Mouse (Mus musculus): ENCODE results near the gene Gm13283. TPM values are rescaled to one million over a fixed set of nuclear protein-coding genes. Genes with fewer than 3 reads are reported as not detected.
"Not testable (repeated sequence)": the region's sequence is repeated elsewhere in the genome, so short reads cannot be mapped to it uniquely, and the experiment has no call there.

The Gm13283 gene
- total and polyA plus RNA-seq, 2 experiments from 2014 or later, result not detected

GRCm38 (mm10) chr4:88805231-88805630, 45.3 kb downstream of the Gm13283 start, which contains the start of gene Gm13288:
Gene Gm13288, plus strand, starts transcription at chr4:88805531.
- H3K4me1 ChIP-seq (ENCODE audit: insufficient read depth, low read length); H3K27ac ChIP-seq (ENCODE audit: low read depth, low read length); H3K9ac ChIP-seq (replicated peaks; ENCODE audit: low read length, poor library complexity, severe bottlenecking); H3K36me3 ChIP-seq (ENCODE audit: insufficient read depth, low read length); ATAC-seq (ENCODE audit: low FRiP score); DNase-seq (ENCODE audit: low spot score); H3K4me3 ChIP-seq (ENCODE audit: low read depth, low read length); H3K27me3 ChIP-seq (ENCODE audit: insufficient read depth, low read length); H3K9me3 ChIP-seq (ENCODE audit: low read length): not testable (repeated sequence)
- peak within 1 kb of the TSS; percentile 35 for H3K4me2 ChIP-seq (ENCODE audit: low read depth, low read length, poor library complexity, severe bottlenecking)
- WGBS, result no CpG with 5 or more reads among the region's 8 CpGs

GRCm38 (mm10) chr4:88805761-88806160, 45.8 kb downstream of the Gm13283 start:
- peak; percentile 14; the same call in 1 of the 2 replicates for TF ChIP-seq CTCF (IDR thresholded peaks at IDR 0.05)
- peak overlapping the region; percentile 35 for H3K4me2 ChIP-seq (ENCODE audit: low read depth, low read length, poor library complexity, severe bottlenecking)
- DNase-seq (ENCODE audit: low spot score); H3K4me3 ChIP-seq (ENCODE audit: low read depth, low read length); H3K27me3 ChIP-seq (ENCODE audit: insufficient read depth, low read length); H3K9me3 ChIP-seq (ENCODE audit: low read length); H3K9ac ChIP-seq (replicated peaks; ENCODE audit: low read length, poor library complexity, severe bottlenecking); ATAC-seq (ENCODE audit: low FRiP score); H3K27ac ChIP-seq (ENCODE audit: low read depth, low read length); H3K36me3 ChIP-seq (ENCODE audit: insufficient read depth, low read length); H3K4me1 ChIP-seq (ENCODE audit: insufficient read depth, low read length): not testable (repeated sequence)
- no CpG with 5 or more reads among the region's 34 CpGs for WGBS

Other genes with a start within 250 kb of the Gm13283 start
Only the 30 nearest of the 32 such genes appear.
- gene Ifna14, start 188.3 kb upstream of the Gm13283 start, total RNA-seq (2014; rRNA removed), result not detected in 2 replicates
- not detected in 2 replicates for gene Ifna14, start 188.3 kb upstream of the Gm13283 start, polyA plus RNA-seq (2015; fragmentation: Nextera tagmentation; extraction: Ambion mirVana)
- gene Ifna9, start 167.7 kb upstream of the Gm13283 start, total RNA-seq (2014; rRNA removed), result not detected in 2 replicates
- gene Ifna9, start 167.7 kb upstream of the Gm13283 start, polyA plus RNA-seq (2015; fragmentation: Nextera tagmentation; extraction: Ambion mirVana), result not detected in 2 replicates
- not detected in 2 replicates for gene Ifna12, start 156.7 kb upstream of the Gm13283 start, total RNA-seq (2014; rRNA removed)
- not detected in 2 replicates for gene Ifna12, start 156.7 kb upstream of the Gm13283 start, polyA plus RNA-seq (2015; fragmentation: Nextera tagmentation; extraction: Ambion mirVana)
- not detected in 2 replicates for gene C87499, start 125.7 kb upstream of the Gm13283 start, total RNA-seq (2014; rRNA removed)
- gene C87499, start 125.7 kb upstream of the Gm13283 start, polyA plus RNA-seq (2015; fragmentation: Nextera tagmentation; extraction: Ambion mirVana), result not detected in 2 replicates
- not detected in 2 replicates for gene Ifna13, start 115.7 kb upstream of the Gm13283 start, total RNA-seq (2014; rRNA removed)
- not detected in 2 replicates for gene Ifna13, start 115.7 kb upstream of the Gm13283 start, polyA plus RNA-seq (2015; fragmentation: Nextera tagmentation; extraction: Ambion mirVana)
- gene Ifna16, start 83.2 kb upstream of the Gm13283 start, total RNA-seq (2014; rRNA removed), result not detected in 2 replicates
- not detected in 2 replicates for gene Ifna16, start 83.2 kb upstream of the Gm13283 start, polyA plus RNA-seq (2015; fragmentation: Nextera tagmentation; extraction: Ambion mirVana)
- not detected in 2 replicates for gene Ifna2, start 76.2 kb upstream of the Gm13283 start, total RNA-seq (2014; rRNA removed)
- not detected in 2 replicates for gene Ifna2, start 76.2 kb upstream of the Gm13283 start, polyA plus RNA-seq (2015; fragmentation: Nextera tagmentation; extraction: Ambion mirVana)
- not detected in 2 replicates for gene Ifnab, start 68.8 kb upstream of the Gm13283 start, total RNA-seq (2014; rRNA removed)
- gene Ifnab, start 68.8 kb upstream of the Gm13283 start, polyA plus RNA-seq (2015; fragmentation: Nextera tagmentation; extraction: Ambion mirVana), result not detected in 2 replicates
- gene Gm26566, start 38.3 kb upstream of the Gm13283 start, total RNA-seq (2014; rRNA removed), result 0.71 TPM in 1 of 2 replicates, not detected in the other
- 0.49 and 1.3 TPM in 2 replicates for gene Gm26566, start 38.3 kb upstream of the Gm13283 start, polyA plus RNA-seq (2015; fragmentation: Nextera tagmentation; extraction: Ambion mirVana)
- 148 and 172 TPM in 2 replicates for gene Klhl9, start 37.7 kb upstream of the Gm13283 start, total RNA-seq (2014; rRNA removed)
- gene Klhl9, start 37.7 kb upstream of the Gm13283 start, polyA plus RNA-seq (2015; fragmentation: Nextera tagmentation; extraction: Ambion mirVana), result 77.6 and 82.5 TPM in 2 replicates
- gene Gm13271, start 5.3 kb upstream of the Gm13283 start, total RNA-seq (2014; rRNA removed), result not detected in 2 replicates
- not detected in 2 replicates for gene Gm13271, start 5.3 kb upstream of the Gm13283 start, polyA plus RNA-seq (2015; fragmentation: Nextera tagmentation; extraction: Ambion mirVana)
- gene Gm13290, start 13.7 kb downstream of the Gm13283 start, total RNA-seq (2014; rRNA removed), result not detected in 2 replicates
- gene Gm13290, start 13.7 kb downstream of the Gm13283 start, polyA plus RNA-seq (2015; fragmentation: Nextera tagmentation; extraction: Ambion mirVana), result not detected in 2 replicates
- gene Gm13289, start 16.8 kb downstream of the Gm13283 start, total RNA-seq (2014; rRNA removed), result not detected in 2 replicates
- gene Gm13289, start 16.8 kb downstream of the Gm13283 start, polyA plus RNA-seq (2015; fragmentation: Nextera tagmentation; extraction: Ambion mirVana), result not detected in 2 replicates
- not detected in 2 replicates for gene Gm13272, start 19.7 kb downstream of the Gm13283 start, total RNA-seq (2014; rRNA removed)
- gene Gm13272, start 19.7 kb downstream of the Gm13283 start, polyA plus RNA-seq (2015; fragmentation: Nextera tagmentation; extraction: Ambion mirVana), result not detected in 2 replicates
- gene Ifnz, start 22.0 kb downstream of the Gm13283 start, total RNA-seq (2014; rRNA removed), result not detected in 2 replicates
- gene Ifnz, start 22.0 kb downstream of the Gm13283 start, polyA plus RNA-seq (2015; fragmentation: Nextera tagmentation; extraction: Ambion mirVana), result not detected in 2 replicates
- not detected in 2 replicates for gene Gm13276, start 25.6 kb downstream of the Gm13283 start, total RNA-seq (2014; rRNA removed)
- not detected in 2 replicates for gene Gm13276, start 25.6 kb downstream of the Gm13283 start, polyA plus RNA-seq (2015; fragmentation: Nextera tagmentation; extraction: Ambion mirVana)
- not detected in 2 replicates for gene Gm13277, start 28.5 kb downstream of the Gm13283 start, total RNA-seq (2014; rRNA removed)
- not detected in 2 replicates for gene Gm13277, start 28.5 kb downstream of the Gm13283 start, polyA plus RNA-seq (2015; fragmentation: Nextera tagmentation; extraction: Ambion mirVana)
- gene Gm13278, start 31.4 kb downstream of the Gm13283 start, total RNA-seq (2014; rRNA removed), result not detected in 2 replicates
- not detected in 2 replicates for gene Gm13278, start 31.4 kb downstream of the Gm13283 start, polyA plus RNA-seq (2015; fragmentation: Nextera tagmentation; extraction: Ambion mirVana)
- gene Gm13275, start 34.4 kb downstream of the Gm13283 start, total RNA-seq (2014; rRNA removed), result not detected in 2 replicates
- gene Gm13275, start 34.4 kb downstream of the Gm13283 start, polyA plus RNA-seq (2015; fragmentation: Nextera tagmentation; extraction: Ambion mirVana), result not detected in 2 replicates
- not detected in 2 replicates for gene Gm13279, start 37.3 kb downstream of the Gm13283 start, total RNA-seq (2014; rRNA removed)
- gene Gm13279, start 37.3 kb downstream of the Gm13283 start, polyA plus RNA-seq (2015; fragmentation: Nextera tagmentation; extraction: Ambion mirVana), result not detected in 2 replicates
- not detected in 2 replicates for gene Gm13285, start 39.5 kb downstream of the Gm13283 start, total RNA-seq (2014; rRNA removed)
- not detected in 2 replicates for gene Gm13285, start 39.5 kb downstream of the Gm13283 start, polyA plus RNA-seq (2015; fragmentation: Nextera tagmentation; extraction: Ambion mirVana)
- not detected in 2 replicates for gene Gm13287, start 43.1 kb downstream of the Gm13283 start, total RNA-seq (2014; rRNA removed)
- gene Gm13287, start 43.1 kb downstream of the Gm13283 start, polyA plus RNA-seq (2015; fragmentation: Nextera tagmentation; extraction: Ambion mirVana), result not detected in 2 replicates
- not detected in 2 replicates for gene Gm13288, start 45.4 kb downstream of the Gm13283 start, total RNA-seq (2014; rRNA removed)
- not detected in 2 replicates for gene Gm13288, start 45.4 kb downstream of the Gm13283 start, polyA plus RNA-seq (2015; fragmentation: Nextera tagmentation; extraction: Ambion mirVana)
- gene Ifna7, start 56.1 kb downstream of the Gm13283 start, total RNA-seq (2014; rRNA removed), result not detected in 2 replicates
- gene Ifna7, start 56.1 kb downstream of the Gm13283 start, polyA plus RNA-seq (2015; fragmentation: Nextera tagmentation; extraction: Ambion mirVana), result not detected in 2 replicates
- gene Ifna11, start 59.8 kb downstream of the Gm13283 start, total RNA-seq (2014; rRNA removed), result not detected in 2 replicates
- gene Ifna11, start 59.8 kb downstream of the Gm13283 start, polyA plus RNA-seq (2015; fragmentation: Nextera tagmentation; extraction: Ambion mirVana), result not detected in 2 replicates
- gene Ifna6, start 67.3 kb downstream of the Gm13283 start, total RNA-seq (2014; rRNA removed), result not detected in 2 replicates
- not detected in 2 replicates for gene Ifna6, start 67.3 kb downstream of the Gm13283 start, polyA plus RNA-seq (2015; fragmentation: Nextera tagmentation; extraction: Ambion mirVana)
- gene Ifna5, start 75.4 kb downstream of the Gm13283 start, total RNA-seq (2014; rRNA removed), result not detected in 2 replicates
- not detected in 2 replicates for gene Ifna5, start 75.4 kb downstream of the Gm13283 start, polyA plus RNA-seq (2015; fragmentation: Nextera tagmentation; extraction: Ambion mirVana)
- not detected in 2 replicates for gene Ifna4, start 81.7 kb downstream of the Gm13283 start, total RNA-seq (2014; rRNA removed)
- not detected in 2 replicates for gene Ifna4, start 81.7 kb downstream of the Gm13283 start, polyA plus RNA-seq (2015; fragmentation: Nextera tagmentation; extraction: Ambion mirVana)
- not detected in 2 replicates for gene Ifna1, start 90.0 kb downstream of the Gm13283 start, total RNA-seq (2014; rRNA removed)
- gene Ifna1, start 90.0 kb downstream of the Gm13283 start, polyA plus RNA-seq (2015; fragmentation: Nextera tagmentation; extraction: Ambion mirVana), result not detected in 2 replicates
- gene Ifne, start 120.1 kb downstream of the Gm13283 start, total RNA-seq (2014; rRNA removed), result not detected in 2 replicates
- gene Ifne, start 120.1 kb downstream of the Gm13283 start, polyA plus RNA-seq (2015; fragmentation: Nextera tagmentation; extraction: Ambion mirVana), result not detected in 2 replicates